Mouse (Mus musculus): Measurements from ENCODE around the gene Gmps.

Gene Gmps

DNA sequence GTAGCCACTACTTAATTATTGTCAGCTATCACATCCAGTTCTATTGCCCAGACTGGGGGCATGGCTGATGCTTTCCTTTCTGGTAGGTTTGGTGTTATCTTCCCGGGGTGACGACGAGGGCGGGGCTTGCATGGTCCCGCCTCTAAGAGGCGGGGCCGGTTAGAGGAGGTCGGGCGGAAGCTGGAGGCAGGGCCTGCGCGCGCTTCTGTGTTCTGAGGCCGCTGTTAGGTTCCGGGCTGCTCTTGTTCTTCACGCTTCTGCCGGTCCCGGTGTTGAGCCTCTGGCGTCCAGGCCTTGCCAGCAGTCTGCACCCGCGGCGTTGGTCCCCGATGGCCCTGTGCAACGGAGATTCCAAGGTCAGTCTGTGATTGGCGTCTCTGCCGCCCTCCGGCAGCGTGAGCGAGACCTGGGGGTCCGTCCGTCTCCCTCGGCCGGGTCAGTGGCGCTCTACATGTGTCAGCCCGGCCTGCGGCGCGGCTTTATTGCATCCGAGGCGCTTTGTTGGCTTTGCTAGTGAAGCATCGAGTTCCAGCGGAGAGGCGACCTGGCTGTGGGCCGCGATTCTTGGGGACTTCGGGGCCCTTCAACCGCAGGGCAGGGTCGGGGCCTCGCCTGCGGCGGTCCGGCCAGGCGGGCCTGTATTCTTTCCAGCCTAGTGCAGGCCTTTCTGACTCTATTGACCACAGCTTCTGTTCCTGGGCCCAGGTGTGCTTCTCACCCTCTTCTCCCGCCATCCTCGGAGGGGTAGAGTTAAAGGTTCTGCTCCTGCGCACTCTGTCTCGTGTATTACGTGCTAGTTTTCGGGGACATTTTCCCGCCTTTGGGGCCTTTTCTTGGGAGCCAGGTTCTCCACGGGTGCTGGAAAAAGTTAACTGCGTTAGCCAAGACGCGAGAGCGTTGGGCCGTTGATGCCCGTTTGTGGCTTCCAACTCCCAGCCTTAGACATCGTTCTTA lies at the start of gene Gmps:
TSS of gene Gmps (plus strand) at position 152 of the 954 bp plus-strand sequence.
- peak; percentile 94 for DNase-seq

DNA sequence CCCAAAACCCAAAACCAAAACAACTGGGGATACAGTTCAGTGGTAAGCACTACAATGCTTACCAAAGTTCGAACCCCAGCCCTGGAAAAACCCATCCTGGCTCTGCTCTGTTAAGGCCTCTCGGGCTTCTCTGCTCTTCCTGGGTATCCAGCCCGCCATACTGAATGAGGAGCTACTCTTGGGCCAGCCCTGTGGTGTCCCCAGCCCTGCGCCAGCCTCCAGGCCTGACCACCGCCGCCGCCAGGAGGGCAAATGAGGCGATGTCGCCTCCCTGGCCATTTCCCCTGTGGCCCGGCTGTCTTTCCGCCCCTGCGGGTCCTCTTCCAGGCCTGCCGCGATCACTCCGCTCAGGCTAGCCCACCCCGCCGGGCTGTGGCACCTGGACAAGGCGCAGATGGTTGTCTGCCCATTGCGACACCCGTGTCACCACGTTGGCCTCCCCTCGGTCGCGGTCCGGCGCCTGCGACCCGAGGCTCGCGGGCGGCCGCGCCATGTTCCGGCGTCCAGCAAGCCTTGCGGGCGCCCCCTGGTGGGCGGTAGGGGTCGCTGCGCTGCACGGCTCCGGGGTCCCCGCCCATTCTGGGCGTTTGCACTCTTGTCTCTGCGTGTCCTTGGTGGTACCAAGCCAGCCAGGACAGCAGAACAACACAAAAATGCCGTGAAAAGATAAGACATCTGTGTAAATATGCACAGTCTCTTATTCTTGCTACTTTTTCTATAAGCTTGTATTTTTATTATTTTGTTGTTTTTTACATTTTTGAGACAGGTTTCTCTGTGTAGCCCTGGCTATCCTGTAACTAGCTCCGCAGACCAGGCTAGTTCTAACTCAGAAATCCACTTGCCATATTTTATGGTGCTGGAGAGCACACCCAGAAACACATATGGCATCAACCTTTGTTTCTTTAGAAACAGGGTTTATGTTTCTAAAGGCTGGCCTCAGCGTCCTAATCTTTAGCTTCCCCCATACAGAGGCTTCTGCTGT lies 46.7 kb upstream of the Gmps start, which contains the start of gene E130311K13Rik:
TSS of gene E130311K13Rik (minus strand) at position 595 of the 982 bp plus-strand sequence.
- peak; percentile 92 for DNase-seq

DNA sequence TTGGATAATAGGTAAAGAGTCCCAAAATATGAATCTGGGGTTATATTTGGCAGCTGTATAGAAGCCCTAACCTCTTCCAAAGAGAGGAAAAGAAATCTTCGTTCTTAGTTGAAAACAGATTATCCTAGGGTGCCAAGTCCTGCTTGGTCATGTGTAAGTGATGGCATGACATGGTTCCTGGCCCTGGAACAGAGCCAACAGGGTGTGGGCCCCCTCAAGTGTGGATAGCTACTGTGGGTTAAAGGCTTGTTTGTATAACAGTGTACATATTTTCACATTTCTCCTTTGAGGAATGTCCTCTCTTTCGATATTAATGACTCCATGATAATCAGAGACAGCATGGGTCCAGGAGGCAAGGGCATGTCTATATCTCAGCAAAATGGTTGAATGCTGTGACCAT lies 37.0 kb upstream of the Gmps start:
- no peak for DNase-seq

DNA sequence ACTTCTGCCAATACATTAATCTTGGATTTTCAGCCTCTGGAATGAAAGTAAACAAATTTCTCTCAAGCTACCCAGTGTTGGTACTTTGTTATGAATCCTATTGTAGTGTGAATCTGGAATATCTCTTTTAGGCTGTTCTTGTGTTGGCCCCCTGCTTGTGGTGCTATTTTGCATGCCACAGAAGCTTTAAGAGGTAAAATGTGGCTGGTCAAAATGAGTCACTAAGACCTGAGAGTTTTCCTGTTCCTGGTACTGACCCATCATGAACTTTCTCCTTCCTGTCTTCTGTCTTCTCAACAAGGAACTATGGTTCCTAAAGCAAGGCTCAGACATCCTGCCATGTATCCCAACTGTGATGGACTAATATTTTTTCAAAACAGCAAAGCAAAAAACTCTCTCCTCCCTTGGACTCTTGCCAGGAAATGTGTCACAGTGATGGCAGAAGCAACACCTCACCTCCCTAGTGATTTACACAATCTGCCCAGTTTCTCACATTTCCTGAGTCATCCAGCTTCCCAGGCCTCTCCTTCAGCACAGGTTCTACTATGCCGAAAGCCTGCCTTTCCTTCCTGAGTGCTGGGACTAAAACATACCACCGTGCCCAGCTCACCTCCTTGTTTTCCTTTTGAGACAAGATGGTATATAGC lies 34.6 kb upstream of the Gmps start:
- DNase-seq = no peak

DNA sequence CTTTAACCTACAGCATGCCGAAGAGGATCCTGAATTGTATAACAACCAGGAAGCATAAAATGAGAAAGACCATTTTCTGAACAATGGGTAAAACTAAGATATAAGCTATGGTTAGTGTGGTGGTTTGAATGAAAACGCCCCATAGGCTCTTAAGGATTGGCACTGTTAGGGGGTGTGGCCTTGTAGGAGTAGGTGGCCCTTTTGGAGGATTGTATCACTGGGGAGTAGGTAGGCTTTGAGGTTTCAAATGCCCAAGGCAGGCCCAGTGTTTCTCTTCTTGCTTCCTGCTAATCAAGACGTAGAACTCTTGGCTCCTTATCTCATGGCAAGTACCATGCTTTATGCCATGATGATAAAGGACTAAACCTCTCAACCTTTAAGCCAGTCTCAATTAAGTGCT lies 26.1 kb upstream of the Gmps start:
- no peak for DNase-seq

DNA sequence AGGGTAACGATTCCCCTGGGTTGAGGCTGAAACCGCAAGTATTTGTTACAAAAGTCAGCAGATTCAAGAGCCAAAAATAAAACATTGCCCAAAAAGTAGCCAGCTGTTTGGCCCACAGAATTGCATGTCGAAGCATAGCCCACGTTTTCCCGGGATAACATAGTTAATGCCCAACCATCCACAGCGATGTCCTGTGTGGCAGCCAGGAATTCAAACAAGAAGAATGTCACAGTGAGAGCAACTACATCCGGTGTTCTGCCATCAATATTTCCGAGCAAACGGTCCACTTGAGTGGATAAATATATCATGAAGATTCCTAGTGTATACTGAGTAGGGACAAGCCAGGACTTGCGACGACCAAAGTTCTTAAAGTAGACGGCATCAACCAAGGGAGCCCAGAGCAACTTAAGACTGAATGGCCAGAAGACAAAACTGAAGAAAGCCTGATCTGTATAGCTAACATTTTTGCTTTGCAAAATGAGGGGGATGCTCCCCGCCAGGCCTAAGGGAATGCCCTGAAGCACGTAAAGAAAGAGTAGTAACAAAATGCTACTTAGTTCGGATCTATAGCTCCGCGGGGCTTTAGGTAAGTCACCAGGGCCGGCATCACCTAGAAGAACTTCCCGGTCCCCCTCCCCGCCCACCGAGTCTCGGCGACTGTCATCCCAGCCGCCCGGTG lies 12.3 kb upstream of the Gmps start:
- DNase-seq = peak; percentile 1

DNA sequence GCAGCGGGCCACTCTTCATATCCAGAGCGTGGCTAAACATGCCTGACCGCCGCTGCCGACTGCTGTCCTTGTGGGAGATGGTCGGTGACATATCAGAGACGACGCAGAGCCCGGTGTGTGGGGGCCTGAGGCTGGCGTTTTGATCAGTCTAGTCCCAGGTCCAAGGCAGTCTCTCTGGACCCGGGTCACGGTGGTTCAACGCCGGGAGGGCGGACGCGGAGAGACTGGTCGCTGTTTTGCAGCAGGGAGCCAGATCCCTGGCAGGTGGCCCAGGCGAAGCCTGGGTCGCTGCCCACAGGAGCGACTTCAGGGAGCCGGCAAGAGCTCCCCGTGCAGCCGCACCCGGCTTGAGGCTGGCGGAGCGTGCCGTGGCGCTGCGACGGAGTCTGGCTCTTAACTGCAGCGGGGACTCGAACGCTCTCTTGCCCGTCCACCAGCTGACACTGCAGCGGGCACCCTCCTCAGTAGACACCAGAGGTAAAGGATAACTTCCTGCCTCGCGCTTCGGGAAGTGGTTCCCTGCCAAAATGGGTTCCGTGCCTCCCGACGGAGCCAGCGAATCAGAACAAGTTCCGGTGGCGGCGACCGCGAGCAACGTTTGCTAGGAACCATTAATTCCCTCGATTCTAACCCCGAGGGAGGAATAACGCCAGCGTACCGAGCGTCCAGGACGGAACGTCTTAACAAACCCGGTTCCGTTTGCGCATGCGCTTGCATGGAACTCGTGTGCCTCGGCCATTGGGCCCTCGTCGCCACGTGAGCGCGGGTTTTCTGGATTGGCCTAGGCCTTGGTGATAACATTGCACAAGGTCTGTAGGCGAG lies 11.6 kb upstream of the Gmps start, which contains the start of gene Slc33a1:
TSS of gene Slc33a1 (minus strand) at position 669 of the 822 bp plus-strand sequence.
- peak; percentile 100 for DNase-seq

DNA sequence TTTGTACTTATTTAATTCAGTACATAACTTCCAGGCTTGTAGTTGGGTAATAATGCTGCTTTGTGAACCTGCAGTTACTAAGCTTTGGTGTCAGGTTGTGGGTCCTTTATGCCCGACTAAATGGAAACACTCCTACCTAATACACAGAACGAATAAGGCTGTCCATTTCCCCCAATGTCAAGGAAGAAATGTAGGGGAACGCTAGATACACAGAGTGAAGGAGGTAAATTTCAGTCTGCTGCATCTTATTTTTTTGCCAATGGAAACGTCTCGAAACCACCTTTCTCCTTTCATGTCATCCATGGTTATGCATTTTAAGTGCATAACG lies 11.0 kb upstream of the Gmps start:
- no peak for DNase-seq

DNA sequence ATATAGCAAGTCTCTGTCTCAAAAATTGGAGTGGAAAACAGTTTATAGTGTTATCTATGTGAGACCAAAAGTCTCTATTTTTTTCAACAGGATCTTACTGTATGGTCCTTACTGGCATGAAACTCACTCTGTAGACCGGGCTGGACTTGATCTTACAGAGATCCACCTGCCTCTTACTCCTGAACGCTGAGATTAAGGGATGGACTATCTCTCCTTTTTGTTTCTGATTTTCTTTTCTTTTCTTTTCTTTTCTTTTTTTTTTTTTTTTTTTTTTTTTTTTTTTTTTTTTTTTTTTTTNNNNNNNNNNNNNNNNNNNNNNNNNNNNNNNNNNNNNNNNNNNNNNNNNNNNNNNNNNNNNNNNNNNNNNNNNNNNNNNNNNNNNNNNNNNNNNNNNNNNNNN lies 10.0 kb upstream of the Gmps start:
- no peak for DNase-seq

DNA sequence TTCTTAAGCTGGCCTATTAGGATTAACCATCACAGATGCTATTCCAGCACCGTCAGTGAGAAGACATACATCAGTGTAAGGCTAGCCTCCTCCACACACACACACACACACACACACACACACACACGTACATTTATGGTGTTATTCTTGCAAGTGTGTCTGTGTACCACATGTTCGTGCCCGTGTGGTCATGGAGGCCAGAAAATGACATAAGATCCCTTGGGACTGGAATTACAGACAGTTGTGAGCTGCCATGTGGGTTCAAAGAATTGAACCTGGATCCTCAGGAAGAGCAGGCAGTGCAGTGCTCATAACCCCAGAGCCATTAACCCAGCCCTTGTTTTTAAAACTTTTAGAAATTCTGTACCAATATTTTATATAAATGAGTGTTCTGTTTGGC lies 2.0 kb downstream of the Gmps start:
- DNase-seq = no peak

DNA sequence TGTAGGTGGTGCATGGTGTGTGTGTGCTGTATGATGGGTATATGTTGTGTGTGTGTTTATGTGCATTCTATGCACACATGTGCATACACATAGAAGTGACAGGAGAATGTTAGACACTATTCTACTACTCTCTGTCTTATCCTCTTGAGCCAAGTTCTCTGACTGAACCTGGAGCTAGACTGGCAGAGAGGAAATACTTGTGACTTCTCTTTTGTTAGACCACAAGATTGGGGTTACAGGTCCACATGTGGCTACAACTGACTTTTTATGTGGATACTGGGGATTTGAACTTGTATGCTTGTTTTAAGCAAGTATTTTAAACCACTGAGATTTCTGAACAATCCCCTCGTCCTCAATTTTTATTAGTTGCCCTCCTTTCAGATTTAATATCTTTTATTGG lies 10.8 kb downstream of the Gmps start:
- DNase-seq = no peak

DNA sequence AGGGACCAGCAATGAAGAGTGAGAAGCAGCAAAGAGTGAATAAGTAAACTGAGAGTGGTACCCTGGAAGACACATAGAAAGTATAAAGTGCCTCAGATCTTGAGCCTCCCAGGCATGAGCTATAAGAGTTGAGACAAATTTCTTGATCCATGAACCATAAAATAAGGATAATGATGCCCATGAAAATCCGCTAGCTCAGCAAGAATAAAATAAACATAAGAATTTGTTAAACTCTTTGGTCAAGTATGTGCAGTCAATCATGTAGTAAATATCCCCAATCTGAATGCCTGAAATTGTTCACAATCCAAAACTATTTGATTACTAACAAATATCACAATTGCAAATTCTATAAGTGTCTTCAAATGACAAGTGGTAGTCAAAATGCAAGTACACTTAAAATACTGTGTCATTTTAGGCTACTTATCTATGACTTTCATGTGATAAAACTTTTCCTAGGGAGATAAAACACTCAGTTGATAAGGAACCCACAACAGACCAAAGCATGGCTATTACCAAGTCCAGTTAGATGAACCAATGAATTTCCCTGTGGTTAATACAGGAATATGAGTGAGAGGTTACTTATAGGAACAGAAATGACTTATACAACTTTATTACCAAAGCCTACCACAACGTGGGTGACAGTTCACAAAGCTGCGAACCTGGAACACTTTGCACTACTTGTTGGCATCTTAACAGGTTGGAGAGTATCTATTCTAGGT lies 13.0 kb downstream of the Gmps start:
- DNase-seq = no peak

DNA sequence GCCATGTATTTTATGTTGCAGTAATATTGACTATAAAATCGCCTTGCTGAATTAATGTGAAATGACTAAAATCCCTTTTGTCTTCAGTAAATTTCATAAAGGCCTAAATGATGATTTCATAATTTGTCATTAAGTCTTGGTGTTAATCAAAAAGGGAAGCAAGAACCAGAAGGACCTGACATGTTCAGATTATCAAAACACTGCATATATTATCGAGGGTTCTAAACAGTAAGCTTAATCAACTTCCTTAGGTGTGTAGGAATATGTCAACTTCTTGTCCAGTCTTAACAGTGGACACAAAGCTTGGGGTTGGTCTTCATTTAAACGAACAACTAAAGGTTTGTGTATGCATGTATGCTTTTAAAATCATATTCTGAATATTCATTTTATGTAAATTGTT lies 45.5 kb downstream of the Gmps start:
- no peak for DNase-seq

DNA sequence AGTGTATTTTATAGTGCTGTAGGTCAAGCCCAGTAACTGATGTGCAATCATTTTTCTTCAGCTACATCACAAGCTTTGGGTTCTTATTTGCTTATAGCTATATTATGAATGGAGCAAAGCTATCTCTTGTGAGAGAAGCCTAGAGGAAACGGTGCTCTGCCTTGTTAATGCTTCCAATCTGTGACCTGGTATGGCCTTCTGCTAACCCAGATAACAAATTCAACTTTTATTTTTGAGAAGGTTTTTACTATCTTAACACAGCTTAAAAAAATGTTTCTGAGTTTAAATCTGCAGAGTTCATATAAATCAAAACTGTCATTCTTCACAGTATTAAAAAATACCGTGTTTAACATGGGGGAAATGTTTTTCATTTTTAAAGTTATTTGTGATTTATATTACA lies 46.0 kb downstream of the Gmps start:
- DNase-seq = no peak

DNA sequence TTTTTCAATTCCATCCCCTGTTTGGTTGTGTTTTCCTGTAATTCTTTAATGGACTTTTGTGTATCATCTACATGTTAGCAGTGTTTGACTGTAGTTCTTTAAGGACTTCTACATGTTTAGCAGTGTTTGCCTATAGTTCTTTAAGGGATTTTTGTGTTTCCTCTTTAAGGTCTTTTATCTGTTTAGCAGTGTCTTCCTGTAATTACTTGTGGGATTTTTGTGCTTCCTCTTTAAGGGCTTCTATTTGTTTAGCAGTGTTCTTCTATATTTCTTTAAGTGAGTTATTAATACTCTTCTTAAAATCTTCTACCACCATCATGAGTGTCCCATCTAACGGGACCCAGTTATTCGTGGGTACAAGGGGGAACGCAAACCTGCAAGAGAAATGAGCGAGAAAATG lies 53.9 kb downstream of the Gmps start:
- DNase-seq = no peak

DNA sequence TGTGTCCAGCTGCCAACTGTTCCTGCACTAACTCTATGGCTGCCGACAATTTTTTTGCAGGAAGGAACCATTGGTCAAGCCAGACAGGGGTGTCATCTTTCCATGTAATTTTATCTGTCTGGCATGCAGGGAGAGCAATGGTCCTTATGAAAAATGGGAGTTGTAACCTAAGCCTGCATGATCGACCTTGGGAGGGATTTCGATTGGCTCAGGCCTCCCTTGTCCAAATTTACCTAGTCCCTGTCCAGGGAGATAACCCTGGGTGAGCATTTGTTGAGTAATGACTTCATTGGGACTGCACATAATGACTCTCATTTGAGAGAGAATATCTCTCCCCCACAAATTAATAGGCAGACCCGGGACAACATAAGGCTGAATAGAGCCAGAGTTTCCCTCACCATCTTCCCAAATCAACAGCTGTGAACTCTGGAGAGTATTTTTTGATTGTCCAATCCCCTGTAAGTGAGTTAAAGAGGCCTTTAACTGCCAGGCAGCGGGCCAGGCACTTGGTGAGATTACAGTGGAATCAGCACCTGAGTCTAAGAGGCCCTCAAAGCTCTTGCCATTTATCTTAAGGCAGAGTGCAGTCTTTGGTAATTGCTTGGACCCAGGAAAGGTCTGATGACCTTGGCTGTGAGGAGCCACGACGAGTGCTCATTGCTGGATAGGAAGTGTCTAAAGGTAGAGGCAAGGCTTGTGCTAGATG lies 62.4 kb downstream of the Gmps start:
- peak; percentile 47 for DNase-seq

DNA sequence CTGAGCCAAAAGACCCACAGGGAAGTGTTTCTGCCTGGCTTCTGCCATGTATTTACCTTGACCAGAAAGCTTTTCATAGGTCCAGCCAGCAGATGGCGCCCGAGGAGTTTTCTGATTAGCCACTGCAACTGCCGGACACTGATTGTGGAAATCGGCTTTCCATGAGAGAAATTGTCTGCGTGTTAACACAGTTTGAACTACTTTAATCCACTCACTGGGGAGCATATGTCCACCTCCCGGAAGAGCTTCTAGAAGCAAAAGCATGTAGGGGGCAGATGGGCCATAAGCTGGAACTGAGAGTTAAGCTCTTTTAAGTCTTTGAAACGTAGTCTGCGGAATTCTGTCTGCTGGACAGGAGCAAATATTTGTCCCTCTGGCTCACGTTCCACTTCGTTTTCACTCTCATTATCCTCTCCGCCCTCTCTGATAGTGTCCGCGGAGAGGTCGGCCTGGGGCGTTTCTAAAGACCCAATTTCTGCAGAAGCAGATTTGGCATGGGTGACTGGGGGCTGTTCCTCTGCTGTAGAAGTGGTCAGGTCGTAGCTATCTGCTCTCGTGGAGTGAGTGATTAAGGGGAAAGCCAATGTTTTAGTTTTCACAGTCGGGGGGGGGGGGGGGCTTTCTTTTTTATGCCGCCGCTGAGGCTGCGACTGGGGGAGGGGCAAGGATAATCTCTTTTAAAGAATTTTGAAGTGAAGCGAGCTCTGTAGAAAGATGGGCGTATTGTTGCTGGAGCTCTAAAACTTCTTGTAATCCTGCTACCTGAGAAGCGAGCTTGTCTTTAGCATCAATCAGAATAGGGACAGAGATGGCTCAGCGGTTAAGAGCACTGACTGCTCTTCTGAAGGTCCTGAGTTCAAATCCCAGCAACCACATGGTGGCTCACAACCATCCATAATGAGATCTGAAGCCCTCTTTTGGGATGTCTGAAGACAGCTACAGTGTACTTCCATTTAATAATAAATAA lies 64.2 kb downstream of the Gmps start:
- DNase-seq = peak; percentile 90

All from lung, postnatal 14 days (tissue).